Mouse (Mus musculus) neutrophil, adult 5-6 weeks (primary cell): ENCODE measurements around the gene Ctsw. TPM values are rescaled to one million over a fixed set of nuclear protein-coding genes. Genes with fewer than 3 reads are reported as not detected.

Experiments
- ATAC-seq: fragments of 151-379, 151-347 bp; 2 replicates; pipeline ENCODE4 v1.8.0; 2017; ENCODE audit warnings: mild to moderate bottlenecking, moderate TSS enrichment; ENCODE audit not compliant: insufficient number of reproducible peaks, poor library complexity, low FRiP score, severe bottlenecking; ENCODE audit errors: extremely low read depth
- total RNA-seq: library from RNA; stranded (forward); fragments of 200-1000 nt; gene quantifications from 2 replicates; pipeline ENCODE4 v1.2.3, GENCODE M21; 2017

Ctsw gene
- total RNA-seq, 1 experiment from 2014 or later = 11.1 TPM

DNA sequence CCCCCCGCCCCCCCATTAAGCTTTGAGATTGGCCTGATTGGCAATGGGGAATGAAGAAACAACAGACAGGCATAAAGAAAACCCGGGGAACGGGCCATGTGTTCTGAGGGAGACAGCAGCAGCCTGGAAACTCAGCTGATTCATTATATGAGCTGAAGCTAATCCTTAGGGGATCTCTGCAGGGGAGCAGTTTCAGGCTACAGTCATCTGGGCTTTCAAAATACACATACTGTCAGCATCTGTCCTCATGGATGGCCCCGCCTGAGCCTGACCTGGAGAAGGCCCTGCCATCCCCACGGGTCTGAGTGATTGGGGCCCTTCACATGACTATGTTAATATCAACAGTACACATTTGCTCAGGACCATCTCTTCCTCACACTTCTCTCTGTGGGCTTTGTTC, 3.5 kb upstream of the Ctsw start:
- no peak for ATAC-seq

GRCm38 (mm10) chr19:5466916-5467500, 1.3 kb downstream of the Ctsw start:
- no peak for ATAC-seq

DNA sequence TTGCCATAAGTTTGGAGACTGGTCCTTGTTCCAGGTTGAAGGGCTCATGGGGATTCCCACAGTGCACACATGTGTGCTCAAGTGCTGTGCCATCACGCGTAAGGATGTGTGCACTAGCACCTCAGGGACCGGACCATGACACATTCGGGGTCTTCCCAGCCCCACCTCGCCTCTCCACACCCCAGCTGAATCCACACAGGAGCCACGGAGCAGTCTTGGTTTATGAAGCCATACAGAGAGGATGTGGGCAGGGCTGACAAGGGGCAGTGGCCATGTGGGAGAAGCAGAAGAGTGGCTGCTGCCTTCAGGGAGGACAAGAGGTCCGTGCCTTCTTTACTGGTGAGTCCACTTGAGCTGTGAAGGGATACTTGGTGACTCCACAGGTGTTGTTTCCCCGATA, 3.3 kb downstream of the Ctsw start:
- ATAC-seq = no peak

GRCm38 (mm10) chr19:5463791-5464562, 4.3 kb downstream of the Ctsw start:
- no peak for ATAC-seq

GRCm38 (mm10) chr19:5463212-5463611, 5.1 kb downstream of the Ctsw start:
- ATAC-seq = no peak

GRCm38 (mm10) chr19:5461411-5461810, 6.9 kb downstream of the Ctsw start:
- ATAC-seq = no peak

DNA sequence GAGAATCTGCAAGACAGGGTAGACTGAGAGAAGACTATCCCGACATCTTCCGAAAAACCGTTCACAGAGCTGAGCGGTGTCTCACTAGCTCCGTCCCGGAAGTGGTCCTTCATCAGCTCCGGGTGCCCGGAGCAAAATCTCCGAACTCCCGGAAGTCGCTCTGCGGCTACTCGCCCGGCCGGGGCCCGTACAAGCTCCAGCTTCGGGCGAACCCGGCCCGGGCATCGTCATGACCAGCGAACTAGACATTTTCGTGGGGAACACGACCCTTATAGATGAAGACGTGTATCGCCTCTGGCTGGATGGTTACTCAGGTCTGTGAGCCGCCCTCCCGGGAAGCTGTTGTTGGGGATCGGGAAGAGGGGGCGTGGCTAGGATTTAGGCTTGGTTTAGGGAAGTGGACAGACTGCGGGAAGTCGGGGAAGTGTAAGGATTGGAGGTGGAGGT, 7.8 kb downstream of the Ctsw start, which contains the start of gene Fibp:
Gene Fibp (plus strand): TSS at position 151 of the 447 bp plus-strand sequence.
- peak; percentile 70 for ATAC-seq

DNA sequence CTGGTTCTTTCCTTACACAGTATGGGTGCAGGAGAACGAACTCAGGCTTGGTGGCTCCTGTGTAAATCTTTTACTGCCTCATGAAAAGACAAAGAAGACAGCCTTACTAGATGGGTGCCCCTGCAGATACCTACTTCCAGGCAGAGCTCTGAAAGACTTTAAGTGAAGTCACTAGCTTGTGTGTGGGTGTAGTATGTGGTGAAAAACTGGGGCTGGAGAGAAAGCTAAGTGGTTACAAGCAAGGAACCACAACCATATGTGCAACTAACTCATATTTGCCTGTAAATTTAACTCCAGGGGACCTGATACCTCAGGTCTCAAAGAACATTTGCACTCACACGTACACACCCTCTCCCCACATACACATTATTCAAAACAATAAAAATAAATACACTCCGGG, 8.4 kb downstream of the Ctsw start:
- ATAC-seq = no peak

DNA sequence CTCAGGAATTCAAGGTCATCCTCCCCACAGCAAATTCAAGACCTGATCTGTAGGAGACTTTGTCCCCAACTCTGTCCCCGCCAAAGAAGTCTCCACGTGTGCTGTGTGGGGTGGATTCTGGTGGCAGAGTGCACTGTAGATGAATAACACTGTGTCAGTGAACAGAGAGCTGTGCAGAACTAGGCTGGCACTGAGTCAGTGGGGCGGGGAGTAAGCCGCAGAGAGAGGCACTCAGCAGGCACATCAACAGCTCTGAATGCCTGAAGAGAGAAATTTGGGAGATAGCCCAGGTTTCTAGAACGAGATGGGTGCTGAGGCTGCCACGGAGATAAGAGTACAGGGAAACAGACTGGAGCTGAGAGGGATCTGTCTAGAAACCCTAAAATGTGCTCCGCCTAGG, 9.3 kb downstream of the Ctsw start:
- no peak for ATAC-seq

DNA sequence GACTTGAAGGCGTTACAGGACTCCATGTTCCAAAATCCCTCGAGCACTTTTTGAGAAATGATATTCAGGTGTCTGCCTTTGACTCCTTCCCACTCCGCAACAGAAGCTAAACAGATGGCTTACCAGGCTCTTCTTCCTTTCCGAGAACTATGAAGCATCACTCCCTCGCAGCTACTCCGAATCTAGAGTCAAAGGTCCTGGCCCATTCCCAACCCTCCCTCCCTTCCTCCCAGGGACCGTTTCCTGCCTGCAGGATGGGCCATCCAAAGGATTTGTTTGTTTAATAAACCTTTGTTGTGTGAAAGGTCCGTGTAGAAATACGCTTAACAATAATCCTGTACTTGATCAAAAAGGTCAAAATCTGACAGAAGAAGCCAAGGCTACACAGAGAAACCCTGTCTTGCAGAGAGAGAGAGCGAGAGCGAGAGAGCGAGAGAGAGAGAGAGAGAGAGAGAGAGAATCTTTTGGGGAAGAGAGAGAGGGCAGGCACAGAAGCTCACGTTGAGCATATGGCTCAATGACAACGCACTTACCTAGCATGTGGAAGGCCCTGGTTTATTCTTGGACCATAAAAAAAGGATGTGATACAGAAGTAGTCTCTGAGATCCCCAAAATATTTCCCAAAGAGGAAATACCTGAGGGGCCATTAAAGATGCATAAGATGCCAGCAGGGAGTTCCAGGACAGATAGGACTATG, 10.4 kb downstream of the Ctsw start, which contains the start of gene Ccdc85b:
Gene Ccdc85b (minus strand): TSS at position 149 of the 697 bp plus-strand sequence.
- ATAC-seq = no peak

DNA sequence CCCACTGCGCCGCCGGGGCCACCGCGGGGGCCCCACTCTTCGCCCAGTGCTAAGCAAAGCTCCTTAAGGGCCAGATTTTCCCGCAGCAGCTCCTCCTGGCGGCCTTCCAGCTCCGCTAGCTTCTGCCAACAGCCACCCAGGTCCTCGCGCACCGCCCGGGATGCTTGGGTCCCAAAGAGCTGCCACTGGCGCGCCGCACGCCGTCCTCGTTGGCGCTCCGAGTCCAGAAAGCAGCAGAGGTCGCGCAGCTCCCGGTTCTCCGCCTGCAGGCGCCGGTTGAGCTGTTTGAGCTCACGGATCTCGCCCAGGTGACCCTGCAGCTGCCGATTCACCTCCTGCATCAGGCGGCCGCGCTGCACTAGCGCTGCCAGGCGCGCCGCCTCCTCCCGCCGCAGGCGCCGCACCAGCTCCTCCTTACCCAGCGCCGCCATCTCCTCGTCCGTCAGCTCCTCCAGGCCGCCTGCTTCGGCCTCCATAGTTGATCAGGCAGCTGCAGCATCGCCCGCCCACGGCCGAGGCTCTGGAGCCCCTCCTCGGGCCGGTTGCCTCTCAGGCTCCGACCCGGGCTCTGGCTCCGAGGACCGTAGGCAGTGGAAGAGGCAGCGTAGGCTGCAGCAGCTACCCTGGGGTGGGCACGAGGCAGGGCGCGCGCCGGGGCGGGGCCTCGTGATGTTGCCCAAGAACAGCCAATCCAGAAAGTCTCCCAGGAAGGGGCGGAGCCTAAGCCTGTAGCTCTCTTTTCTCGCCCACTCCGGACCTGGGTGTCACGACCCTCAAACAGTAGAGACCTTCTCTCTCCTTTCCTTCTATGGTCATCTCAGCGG, 11.2 kb downstream of the Ctsw start:
- ATAC-seq = peak; percentile 75

GRCm38 (mm10) chr19:5456241-5456921, 11.9 kb downstream of the Ctsw start:
- ATAC-seq = no peak

DNA sequence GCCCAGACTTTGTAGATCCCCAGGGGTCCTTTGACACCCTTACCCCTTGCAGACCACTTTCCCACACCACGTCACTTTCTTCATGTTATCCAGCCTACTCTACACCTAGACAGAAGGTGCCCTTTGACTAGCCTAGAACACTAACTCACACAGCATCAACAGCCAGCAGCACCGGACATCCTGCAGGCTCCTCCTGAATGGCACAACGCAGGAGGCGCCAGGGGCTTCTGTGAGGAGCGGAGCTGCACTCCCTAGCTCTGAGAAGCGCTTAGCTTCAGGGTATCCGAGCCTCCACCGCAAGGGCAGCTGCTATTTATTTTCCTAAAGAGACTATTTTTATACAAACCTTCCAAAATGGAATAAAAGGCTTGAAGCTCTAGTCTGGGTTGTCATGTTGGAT, 12.7 kb downstream of the Ctsw start:
- ATAC-seq = no peak

GRCm38 (mm10) chr19:5455037-5455436, 13.3 kb downstream of the Ctsw start:
- no peak for ATAC-seq

- ATAC-seq = no peak
Observed at GRCm38 (mm10) chr19:5451766-5452165, 16.5 kb downstream of the Ctsw start.

- no peak for ATAC-seq
Observed at GRCm38 (mm10) chr19:5449673-5450072, 18.6 kb downstream of the Ctsw start.

DNA sequence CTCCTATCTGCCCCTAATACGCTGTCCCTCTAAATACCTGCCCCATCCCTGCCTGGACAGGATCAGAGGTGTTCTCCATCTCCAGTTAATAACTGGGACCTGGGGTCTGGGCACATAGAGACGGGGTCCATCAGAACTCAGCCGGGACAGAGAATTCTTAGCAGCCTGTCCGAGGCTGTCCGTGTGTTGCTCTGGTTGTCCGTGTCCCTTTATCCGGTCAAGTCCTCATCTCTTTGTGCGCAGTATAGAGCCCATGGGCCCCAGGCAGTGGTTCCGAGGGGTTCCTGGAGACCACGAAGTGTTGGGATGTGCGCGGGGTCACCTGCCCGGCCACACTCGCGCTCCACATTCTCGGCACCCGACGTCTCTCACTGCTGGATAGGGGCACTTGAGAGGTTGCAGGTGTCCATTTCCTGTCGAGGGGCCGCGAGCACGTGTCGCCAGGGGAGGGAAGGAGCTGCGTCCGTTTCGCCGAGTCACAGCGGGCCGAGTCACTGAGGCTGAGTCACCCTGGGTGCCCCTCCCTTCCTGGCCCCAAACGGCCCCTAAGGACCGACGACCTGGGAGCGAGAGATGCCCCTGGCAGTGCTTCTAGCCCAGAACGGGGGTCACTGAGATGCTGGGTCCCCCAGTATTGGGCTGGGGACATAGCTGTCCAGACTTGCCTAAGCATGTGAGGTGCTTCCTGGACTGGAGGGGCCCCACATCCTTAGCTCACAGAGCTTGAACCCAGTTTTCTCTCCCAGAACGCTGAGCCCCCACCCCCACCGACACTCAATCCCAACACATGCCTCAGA, 19.8 kb downstream of the Ctsw start:
- ATAC-seq = peak; percentile 37
